Mouse (Mus musculus) CH12.LX (cell line): ENCODE results near the gene Tnfrsf26.

ENCODE experiments used
- BHLHE40 ChIP-seq: IDR thresholded peaks from 2 replicates; pipeline ENCODE4 v1.6.1; 2011; ENCODE audit warnings: mild to moderate bottlenecking, low read depth, low read length, improper control_type of control experiment
- CTCF ChIP-seq, 2 experiments: IDR thresholded peaks in 1 of 2; conservative IDR thresholded peaks in 1 of 2; 2 replicates each; pipeline ENCODE4 v1.5.1; 2011 to 2012; ENCODE audit warnings: low read depth in 2 of 2, low read length in 2 of 2, improper control_type of control experiment in 1 of 2, inconsistent platforms in 1 of 2, mild to moderate bottlenecking in 1 of 2, moderate library complexity in 1 of 2
- MAFK ChIP-seq: IDR thresholded peaks from 2 replicates; pipeline ENCODE4 v1.6.1; 2011; ENCODE audit warnings: low read length, improper control_type of control experiment; ENCODE audit not compliant: insufficient replicate concordance
- MAX ChIP-seq: IDR thresholded peaks from 2 replicates; pipeline ENCODE4 v1.6.1; 2011; ENCODE audit warnings: low read length, improper control_type of control experiment
- POLR2A ChIP-seq: IDR thresholded peaks from 2 replicates; pipeline ENCODE4 v1.6.1; 2011; ENCODE audit warnings: low read depth, mild to moderate bottlenecking, improper control_type of control experiment, low read length
- TBP ChIP-seq: conservative IDR thresholded peaks from 2 replicates; pipeline ENCODE4 v1.6.1; 2011; ENCODE audit warnings: low read depth, low read length, improper control_type of control experiment
- USF2 ChIP-seq: conservative IDR thresholded peaks from 2 replicates; pipeline ENCODE4 v1.6.1; 2011; ENCODE audit warnings: low read depth, low read length, improper control_type of control experiment

DNA sequence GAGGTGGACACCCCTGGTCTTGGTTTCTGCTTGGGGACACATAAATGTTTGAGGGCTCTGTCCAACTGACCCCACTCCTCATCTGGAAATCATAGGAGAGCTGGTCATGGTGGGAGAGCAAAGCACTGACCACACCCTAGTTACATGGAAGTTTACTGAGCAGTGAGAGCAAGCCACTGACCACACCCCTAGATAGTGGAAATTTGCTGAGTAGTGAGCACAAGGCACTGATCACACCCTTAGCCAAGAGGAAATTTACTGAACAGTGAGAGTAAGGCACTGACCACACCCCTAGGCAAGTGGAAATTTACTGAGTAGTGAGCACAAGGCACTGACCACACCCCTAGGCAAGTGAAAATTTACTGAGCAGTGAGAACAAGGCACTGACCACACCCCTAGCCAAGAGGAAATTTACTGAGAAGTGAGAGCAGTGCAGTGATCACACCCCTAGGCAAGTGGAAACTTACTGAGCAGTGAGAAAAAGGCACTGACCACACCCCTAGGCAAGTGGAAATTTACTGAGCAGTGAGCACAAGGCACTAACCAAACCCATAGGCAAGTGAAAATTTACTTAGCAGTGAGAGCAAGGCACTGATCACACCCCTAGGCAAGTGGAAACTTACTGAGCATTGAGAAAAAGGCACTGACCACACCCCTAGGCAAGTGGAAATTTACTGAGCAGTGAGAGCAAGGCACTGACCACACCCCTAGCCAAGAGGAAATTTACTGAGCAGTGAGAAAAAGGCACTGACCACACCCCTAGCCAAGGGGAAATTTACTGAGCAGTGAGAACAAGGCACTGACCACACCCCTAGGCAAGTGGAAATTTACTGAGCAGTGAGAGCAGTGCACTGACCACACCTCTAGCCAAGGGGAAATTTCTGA is 38.1 kb upstream of the Tnfrsf26 start:
- TF ChIP-seq USF2 (no peak), POLR2A (no peak), MAFK (no peak), CTCF (conservative IDR thresholded peaks at IDR 0.05 in 1 of 2, IDR thresholded peaks at IDR 0.05 in 1 of 2; ENCODE audit: low read depth in 2 of 2, low read length in 2 of 2) (no peak), BHLHE40 (no peak), TBP (no peak), MAX (no peak)
